Mouse (Mus musculus) MEL-GATA-1-ER (cell line): ENCODE measurements around the gene Rab44.
"Not testable (repeated sequence)": the region's sequence is repeated elsewhere in the genome, so short reads cannot be mapped to it uniquely, and the experiment has no call there.

ENCODE experiments used
- DNase-seq: peaks from one replicate; pipeline ENCODE4 v3.0.0-alpha.2; 2012; ENCODE audit warnings: low read depth; ENCODE audit errors: extremely low read depth

Gene Rab44

GRCm38 (mm10) chr17:29113591-29114352 lies at the start of gene Rab44:
TSS of gene Rab44 (plus strand) at chr17:29114145.
- DNase-seq, result no peak

- DNase-seq, result no peak
Measured at GRCm38 (mm10) chr17:29065245-29065940, 48.6 kb upstream of the Rab44 start.

GRCm38 (mm10) chr17:29065971-29066370 lies 48.0 kb upstream of the Rab44 start:
- DNase-seq, result no peak

DNA sequence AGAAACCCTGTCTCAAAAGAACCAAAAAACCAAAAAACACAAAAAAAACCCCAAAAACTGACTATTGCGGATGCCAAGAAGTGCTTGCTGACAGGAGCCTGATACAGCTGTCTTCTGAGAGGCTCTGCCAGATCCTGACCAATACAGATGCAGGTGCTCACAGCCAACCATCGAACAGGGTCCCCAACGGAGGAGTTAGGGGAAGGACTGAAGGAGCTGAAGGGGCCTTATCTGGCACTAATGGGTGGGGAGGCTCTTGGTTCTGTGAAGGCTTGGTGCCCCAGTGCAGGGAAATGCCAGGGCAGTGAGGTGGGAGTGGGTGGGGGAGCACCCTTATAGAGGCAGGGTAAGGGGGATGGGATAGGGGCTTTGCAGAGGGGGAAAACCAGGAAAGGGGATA lies 46.5 kb upstream of the Rab44 start:
- DNase-seq, result not testable (repeated sequence)

- DNase-seq, result no peak
Measured at GRCm38 (mm10) chr17:29067847-29068246, 46.1 kb upstream of the Rab44 start.

- no peak for DNase-seq
Measured at GRCm38 (mm10) chr17:29069063-29069462, 44.9 kb upstream of the Rab44 start.

DNA sequence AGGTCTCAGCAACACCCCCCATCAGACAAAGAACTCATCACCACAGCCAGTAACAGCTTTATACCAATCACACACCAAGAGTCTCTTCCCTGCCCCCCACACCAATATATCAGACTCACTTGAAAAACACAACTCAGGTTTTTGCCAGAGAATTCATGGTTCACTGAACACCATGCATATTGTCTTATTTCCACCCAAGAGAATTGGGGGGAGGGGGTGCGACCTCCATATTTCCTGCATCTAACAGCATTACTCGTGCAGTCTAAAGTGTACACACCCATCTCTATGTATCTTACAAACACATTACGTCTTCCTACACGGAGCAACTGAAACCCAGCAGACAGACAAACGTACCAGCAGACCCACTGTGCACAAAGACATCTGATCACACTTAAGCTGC lies 42.1 kb upstream of the Rab44 start:
- no peak for DNase-seq

- DNase-seq, result no peak
Measured at GRCm38 (mm10) chr17:29072701-29073307, 41.1 kb upstream of the Rab44 start.

GRCm38 (mm10) chr17:29073313-29073712 lies 40.6 kb upstream of the Rab44 start:
- DNase-seq, result no peak

GRCm38 (mm10) chr17:29074085-29074484 lies 39.9 kb upstream of the Rab44 start:
- no peak for DNase-seq

GRCm38 (mm10) chr17:29076235-29076634 lies 37.7 kb upstream of the Rab44 start:
- no peak for DNase-seq

- no peak for DNase-seq
Measured at GRCm38 (mm10) chr17:29077786-29078509, 36.0 kb upstream of the Rab44 start.

DNA sequence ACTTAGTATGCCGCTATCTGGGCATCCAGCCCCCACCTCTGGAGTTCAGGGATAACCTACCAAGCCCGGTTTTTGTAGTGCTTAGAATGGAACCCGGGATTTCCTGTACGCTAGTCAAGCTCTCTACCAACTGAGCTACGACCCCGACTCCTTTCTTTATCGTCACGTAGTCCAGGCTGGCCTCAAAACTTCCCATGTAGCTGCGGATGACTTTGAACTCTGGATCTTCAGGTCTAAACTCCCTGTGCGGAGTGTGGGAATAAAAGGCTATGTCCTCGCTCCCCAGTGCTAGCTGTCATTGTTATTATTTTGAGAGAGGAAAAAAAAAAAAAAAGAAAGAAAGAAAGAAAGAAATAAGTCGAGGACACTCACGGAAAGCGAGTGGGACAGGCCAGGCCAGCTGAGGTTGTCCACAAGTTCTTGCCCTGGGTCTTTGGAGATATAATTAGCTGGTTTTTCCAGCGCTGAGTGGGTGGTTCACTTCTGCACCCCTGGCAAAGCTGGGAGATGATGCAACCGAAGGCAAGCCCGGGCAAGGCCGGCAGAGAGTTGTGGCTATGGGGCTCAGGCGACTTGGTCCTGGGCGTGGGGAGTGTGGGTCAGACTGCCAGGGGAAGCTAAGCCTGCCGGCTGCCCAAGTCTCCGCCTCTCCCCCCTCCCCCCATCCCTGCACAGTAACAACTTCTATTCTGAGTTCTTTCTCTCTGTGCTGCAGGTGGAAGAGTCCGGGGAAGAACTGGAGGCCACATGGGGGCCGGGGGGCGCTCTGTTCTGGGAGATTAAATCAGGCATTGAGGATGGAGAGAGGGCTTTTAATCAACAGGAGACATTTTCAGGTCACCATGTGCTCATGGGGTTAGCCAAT lies 35.2 kb upstream of the Rab44 start:
- DNase-seq, result peak; percentile 56

DNA sequence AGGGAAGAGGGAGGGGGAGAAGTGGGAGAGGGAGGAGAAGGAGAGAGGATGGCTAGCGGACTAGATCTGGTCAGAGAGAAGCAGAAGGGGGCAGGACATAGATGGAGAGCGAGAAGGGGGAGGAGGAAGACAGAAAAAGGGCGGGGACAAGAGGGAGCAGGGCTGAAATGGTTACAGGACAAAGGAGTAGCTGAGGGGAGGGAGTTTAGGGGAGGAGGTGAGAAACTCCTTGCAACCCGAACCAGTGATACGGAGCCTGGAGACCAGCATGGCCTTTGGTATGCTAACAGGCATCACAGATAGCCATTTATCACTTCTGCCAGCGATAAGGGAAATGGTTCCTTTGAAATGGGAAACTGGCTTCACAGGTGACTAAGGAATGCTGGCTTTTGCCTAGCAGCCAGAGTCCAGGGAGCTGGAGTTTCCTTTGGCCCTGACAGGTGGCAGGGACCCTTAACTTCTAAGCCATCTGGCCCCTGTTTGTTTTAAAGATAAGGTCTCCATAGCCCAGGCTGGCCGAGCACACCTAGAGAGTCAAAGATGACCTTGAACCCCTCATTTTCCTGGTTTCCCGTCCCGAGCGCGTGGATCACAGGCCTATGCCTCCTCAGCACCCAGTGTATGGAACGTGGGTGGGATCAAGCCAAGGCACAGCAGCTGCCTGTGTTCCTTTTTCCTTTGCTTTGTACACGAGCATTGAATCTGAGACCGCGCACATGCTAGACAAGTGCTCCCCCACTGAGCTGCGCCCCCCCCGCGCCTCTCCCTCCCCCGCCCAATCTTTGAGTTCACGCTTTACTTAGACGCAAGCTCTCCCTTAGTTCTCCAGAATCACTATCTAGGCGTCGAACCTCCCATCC lies 33.0 kb upstream of the Rab44 start:
- peak; percentile 72 for DNase-seq

DNA sequence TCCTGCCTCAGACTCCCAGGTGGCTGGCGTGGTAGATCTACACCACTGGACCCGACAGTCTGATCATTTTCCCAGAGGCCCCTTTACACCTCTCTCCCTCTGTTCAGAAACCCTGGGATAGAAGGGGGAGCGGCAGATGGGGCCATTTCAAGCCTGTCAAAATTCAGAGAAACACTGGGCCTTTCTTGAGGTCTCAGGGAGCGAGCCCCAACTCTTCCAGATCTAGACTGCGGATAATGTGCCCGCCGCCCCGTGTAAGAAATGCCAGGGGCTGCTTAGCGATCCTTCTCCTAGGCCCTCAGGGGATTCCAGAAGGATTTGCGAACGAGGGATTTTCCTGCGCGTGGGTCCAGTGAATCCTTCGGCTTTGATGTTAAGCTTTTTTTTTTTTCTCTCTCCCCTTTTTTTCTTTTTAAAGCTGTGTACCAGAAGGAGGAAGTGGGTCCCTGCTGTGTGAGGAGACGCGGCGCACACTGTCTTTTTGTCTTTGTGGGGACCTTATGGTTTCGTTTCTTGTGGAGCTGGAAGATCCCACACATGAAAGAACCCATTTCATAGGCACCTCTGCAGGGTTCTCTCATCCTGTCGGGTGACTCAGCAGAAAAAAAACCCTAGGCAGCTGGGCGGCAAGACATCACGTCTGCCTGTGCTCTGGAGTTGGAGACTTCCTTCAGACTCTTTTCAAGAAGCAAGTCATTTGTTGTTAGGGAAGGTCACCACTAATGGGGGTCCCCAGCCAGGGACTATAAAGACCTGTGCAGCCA lies 32.1 kb upstream of the Rab44 start:
- DNase-seq, result peak; percentile 49

GRCm38 (mm10) chr17:29083586-29083985 lies 30.4 kb upstream of the Rab44 start:
- DNase-seq, result no peak

- DNase-seq, result no peak
Measured at GRCm38 (mm10) chr17:29084656-29085055, 29.3 kb upstream of the Rab44 start.

DNA sequence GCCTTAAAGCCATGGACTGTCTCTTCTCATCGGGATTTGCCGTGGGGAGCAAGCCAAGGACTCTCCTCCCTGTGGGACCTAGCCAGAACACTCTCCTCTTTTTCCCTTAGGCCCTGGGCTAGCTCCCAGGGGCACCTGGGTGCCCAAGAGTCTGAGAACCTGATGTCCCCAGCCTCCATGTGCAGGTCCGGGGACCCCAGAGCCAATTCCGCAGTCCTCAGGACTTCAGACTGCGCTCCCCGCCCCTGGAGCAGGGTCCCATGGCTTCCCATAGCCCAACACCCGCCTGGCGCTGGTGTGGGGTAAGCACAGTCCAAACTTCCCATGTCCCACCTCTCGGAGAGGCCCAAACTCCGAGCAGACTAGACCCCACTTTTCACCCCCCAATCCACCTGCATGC lies 28.7 kb upstream of the Rab44 start:
- no peak for DNase-seq

- DNase-seq, result no peak
Measured at GRCm38 (mm10) chr17:29086916-29087315, 27.0 kb upstream of the Rab44 start.
